Mouse (Mus musculus) kidney, adult 2 months (tissue): ENCODE data around the gene Cd248.

Source experiments
- CTCF ChIP-seq: fragments of 200-500 bp; conservative IDR thresholded peaks from 2 replicates; pipeline ENCODE4 v1.5.1; 2011; ENCODE audit warnings: low read depth, mild to moderate bottlenecking, control low read depth, low read length, moderate library complexity, mixed read lengths; ENCODE audit not compliant: insufficient read depth, insufficient read length
- POLR2A ChIP-seq: fragments of 200-500 bp; IDR thresholded peaks from one replicate; pipeline ENCODE4 v1.6.1; 2011; ENCODE audit warnings: low read depth, low read length, control low read depth

GRCm38 (mm10) chr19:5018191-5018590 lies 49.7 kb upstream of the Cd248 start:
- no peak for TF ChIP-seq POLR2A
- no peak for TF ChIP-seq CTCF
